Mouse (Mus musculus): Measurements from ENCODE around the gene Amn1. TPM values are rescaled to one million over a fixed set of nuclear protein-coding genes. Genes with fewer than 3 reads are reported as not detected.
"Not testable (repeated sequence)": the region's sequence is repeated elsewhere in the genome, so short reads cannot be mapped to it uniquely, and the experiment has no call there.

Gene Amn1
- total RNA-seq, 2 experiments from 2014 or later, result 10.0 to 12.5 TPM

GRCm38 (mm10) chr6:149167038-149167437 is 21.5 kb downstream of the Amn1 start:
- intact Hi-C loops (cut with DNase I; ENCODE audit: low total_unique reads); DNase-seq: not testable (repeated sequence)

- intact Hi-C loops (cut with DNase I; ENCODE audit: low total_unique reads), result no loop called here
- DNase-seq, result no peak
Observed at GRCm38 (mm10) chr6:149155031-149155841, 33.3 kb downstream of the Amn1 start.

GRCm38 (mm10) chr6:149154116-149155030 is 34.1 kb downstream of the Amn1 start:
- DNase-seq, result no peak
- intact Hi-C loops (cut with DNase I; ENCODE audit: low total_unique reads), result no loop called here

- no peak for DNase-seq
- intact Hi-C loops (cut with DNase I; ENCODE audit: low total_unique reads), result no loop called here
Observed at GRCm38 (mm10) chr6:149153473-149154115, 34.9 kb downstream of the Amn1 start.

GRCm38 (mm10) chr6:149152119-149152518 is 36.4 kb downstream of the Amn1 start:
- intact Hi-C loops (cut with DNase I; ENCODE audit: low total_unique reads), result no loop called here
- no peak for DNase-seq

- no peak for DNase-seq
- intact Hi-C loops (cut with DNase I; ENCODE audit: low total_unique reads), result no loop called here
Observed at GRCm38 (mm10) chr6:149148436-149149229, 39.9 kb downstream of the Amn1 start.

GRCm38 (mm10) chr6:149145143-149145542 is 43.4 kb downstream of the Amn1 start:
- no peak for DNase-seq
- intact Hi-C loops (cut with DNase I; ENCODE audit: low total_unique reads), result no loop called here

GRCm38 (mm10) chr6:149141393-149142173 is 46.9 kb downstream of the Amn1 start:
- intact Hi-C loops (cut with DNase I; ENCODE audit: low total_unique reads), result loop anchor here (5.0 kb wide), 1 partner anchor 46 kb away; the partner anchor contains the start of gene Amn1
- peak; percentile 85 for DNase-seq

GRCm38 (mm10) chr6:149139471-149139870 is 49.0 kb downstream of the Amn1 start, which contains the start of gene Etfbkmt:
Gene Etfbkmt, plus strand, starts transcription at chr6:149139849.
- no peak for DNase-seq
- intact Hi-C loops (cut with DNase I; ENCODE audit: low total_unique reads), result no loop called here

GRCm38 (mm10) chr6:149139011-149139410 is 49.5 kb downstream of the Amn1 start:
- intact Hi-C loops (cut with DNase I; ENCODE audit: low total_unique reads), result no loop called here
- no peak for DNase-seq

GRCm38 (mm10) chr6:149137936-149138335 is 50.6 kb downstream of the Amn1 start:
- no peak for DNase-seq
- intact Hi-C loops (cut with DNase I; ENCODE audit: low total_unique reads), result no loop called here

GRCm38 (mm10) chr6:149135631-149136030 is 52.9 kb downstream of the Amn1 start:
- intact Hi-C loops (cut with DNase I; ENCODE audit: low total_unique reads), result no loop called here

GRCm38 (mm10) chr6:149134391-149135150 is 53.9 kb downstream of the Amn1 start:
- DNase-seq, result no peak
- intact Hi-C loops (cut with DNase I; ENCODE audit: low total_unique reads), result no loop called here

More at GRCm38 (mm10) chr6:149135631-149136030, 52.9 kb downstream of the Amn1 start:
- no peak for DNase-seq

GRCm38 (mm10) chr6:149132311-149133077 is 56.0 kb downstream of the Amn1 start:
- intact Hi-C loops (cut with DNase I; ENCODE audit: low total_unique reads), result loop anchor here (2.0 kb wide), 1 partner anchor 244 kb away; no protein-coding TSS in a partner anchor
- peak; percentile 11 for DNase-seq

- intact Hi-C loops (cut with DNase I; ENCODE audit: low total_unique reads), result no loop called here
- DNase-seq, result no peak
Observed at GRCm38 (mm10) chr6:149131111-149131510, 57.4 kb downstream of the Amn1 start.

- DNase-seq; intact Hi-C loops (cut with DNase I; ENCODE audit: low total_unique reads): not testable (repeated sequence)
Observed at GRCm38 (mm10) chr6:149129870-149130269, 58.6 kb downstream of the Amn1 start, which contains the start of gene Gm10203. Gene Gm10203, plus strand, starts transcription at chr6:149130170.

- intact Hi-C loops (cut with DNase I; ENCODE audit: low total_unique reads), result no loop called here
Observed at GRCm38 (mm10) chr6:149126675-149127074, 61.8 kb downstream of the Amn1 start.

More at GRCm38 (mm10) chr6:149126675-149127074, 61.8 kb downstream of the Amn1 start:
- peak; percentile 22 for DNase-seq

Data from gastrocnemius, postnatal 14 days (tissue).